Mouse (Mus musculus) frontal cortex, postnatal 10 days (tissue): ENCODE results near the gene Zc3h12c.
"Not testable (repeated sequence)": the region's sequence is repeated elsewhere in the genome, so short reads cannot be mapped to it uniquely, and the experiment has no call there.

Experiments
- DNase-seq, 2 experiments: peaks; one replicate each; pipeline ENCODE4 v3.0.0; 2022; ENCODE audit warnings: low spot score in 2 of 2, mixed read lengths in 1 of 2

The Zc3h12c gene

DNA sequence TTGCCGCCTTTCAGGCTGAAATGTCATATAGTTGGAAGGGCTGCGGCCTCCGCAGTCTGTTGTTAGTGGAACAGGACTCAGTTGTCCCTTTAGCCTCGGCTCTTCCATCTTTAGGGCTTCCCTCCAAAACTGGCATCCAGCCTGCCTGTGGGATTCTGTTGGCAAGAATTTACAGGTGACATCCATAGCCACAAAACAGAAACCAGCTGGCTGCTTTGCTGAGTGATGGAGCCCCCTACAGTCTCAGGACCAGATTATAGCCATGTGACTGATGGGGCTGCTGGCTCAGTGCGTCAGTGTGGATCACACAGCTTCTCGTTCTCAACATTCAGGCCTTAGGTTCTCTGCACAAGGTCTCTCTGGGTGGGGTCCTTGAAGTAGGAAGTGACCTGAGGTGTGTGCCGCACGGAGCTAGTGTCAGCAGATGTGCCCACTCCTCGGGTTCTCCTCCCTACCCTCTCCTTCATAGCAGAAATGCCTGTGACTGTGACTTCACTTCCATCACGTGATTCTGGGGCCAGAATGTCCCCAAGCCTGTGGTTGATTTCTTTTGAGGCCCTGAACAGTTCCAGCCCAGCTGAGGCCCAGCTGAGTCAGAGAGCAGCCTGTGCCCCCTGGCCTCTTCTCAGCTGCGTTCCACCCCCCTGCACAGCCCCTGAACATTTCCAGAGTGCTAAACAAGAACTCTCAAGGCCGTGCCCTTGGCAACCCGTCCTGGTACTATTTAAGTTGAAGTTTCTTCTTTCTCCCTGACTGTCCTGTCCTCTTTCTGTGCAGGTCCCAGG, 66.1 kb downstream of the Zc3h12c start:
- no peak for DNase-seq

GRCm38 (mm10) chr9:52100426-52100825, 67.9 kb downstream of the Zc3h12c start:
- no peak for DNase-seq

GRCm38 (mm10) chr9:52098600-52098999, 69.8 kb downstream of the Zc3h12c start:
- DNase-seq = peak; percentile 42 to 73

DNA sequence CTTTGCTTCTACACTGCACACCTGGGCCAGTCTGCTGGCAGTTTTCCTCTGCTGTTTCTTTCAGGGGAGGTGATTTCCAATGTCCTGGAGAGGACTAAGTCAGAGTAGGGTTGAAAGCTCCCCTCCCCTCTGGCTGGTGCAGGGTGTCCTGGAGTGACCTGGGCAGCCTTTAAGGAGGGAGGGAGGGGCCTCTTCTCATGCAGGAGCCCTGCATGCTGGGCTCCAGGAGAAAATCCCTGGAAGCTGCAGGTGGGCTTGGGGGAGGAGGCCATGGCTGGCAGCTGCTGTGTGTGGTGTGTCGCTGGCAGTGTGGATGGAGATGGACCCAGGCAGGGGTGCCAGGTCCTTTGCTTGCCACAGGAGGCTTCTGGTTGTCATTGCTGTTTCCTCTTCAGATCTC, 71.0 kb downstream of the Zc3h12c start:
- DNase-seq = no peak

GRCm38 (mm10) chr9:52095666-52096065, 72.7 kb downstream of the Zc3h12c start:
- DNase-seq = no peak

GRCm38 (mm10) chr9:52094471-52094980, 73.8 kb downstream of the Zc3h12c start:
- no peak for DNase-seq

DNA sequence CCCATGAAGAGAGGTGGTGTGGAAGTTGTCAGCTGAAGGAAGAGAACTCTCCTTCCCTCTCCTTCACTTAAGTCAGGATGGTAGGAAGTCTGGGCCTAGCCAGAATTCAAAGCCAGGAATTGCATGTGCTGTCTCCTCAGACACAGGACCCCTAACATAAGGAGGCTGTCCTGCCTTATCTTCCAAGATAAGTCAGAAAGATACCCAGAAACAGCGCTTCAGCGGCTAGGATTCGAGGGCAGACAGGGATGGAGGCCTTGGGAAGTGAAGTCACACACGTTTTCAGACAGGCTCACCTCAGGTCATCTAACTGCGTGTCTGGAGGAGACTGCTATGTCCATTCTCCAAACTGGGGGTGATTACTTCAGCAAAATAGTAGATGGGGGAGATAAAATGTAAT, 74.4 kb downstream of the Zc3h12c start:
- no peak for DNase-seq

- DNase-seq = no peak
Observed at GRCm38 (mm10) chr9:52093108-52093507, 75.3 kb downstream of the Zc3h12c start.

DNA sequence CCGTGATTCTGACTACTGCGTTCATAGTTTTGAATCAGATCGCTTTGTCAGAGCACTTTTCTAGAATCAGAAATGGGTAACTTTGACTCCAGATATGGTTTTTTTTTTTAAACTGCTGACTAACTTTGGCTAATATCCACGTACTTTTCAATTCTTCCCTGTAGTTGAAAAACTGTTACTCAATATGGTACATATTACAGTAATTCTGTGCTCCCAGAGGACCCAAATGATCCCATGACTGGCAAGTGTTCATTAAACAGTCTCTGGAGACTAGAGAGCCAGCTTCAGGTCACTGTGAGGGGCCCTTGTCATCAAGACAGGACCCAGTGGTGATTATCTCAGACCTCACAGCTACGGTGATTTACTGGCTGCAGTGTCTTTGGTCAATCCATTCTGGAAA, 76.1 kb downstream of the Zc3h12c start:
- no peak for DNase-seq

- DNase-seq = no peak
Observed at GRCm38 (mm10) chr9:52091752-52092151, 76.6 kb downstream of the Zc3h12c start.

DNA sequence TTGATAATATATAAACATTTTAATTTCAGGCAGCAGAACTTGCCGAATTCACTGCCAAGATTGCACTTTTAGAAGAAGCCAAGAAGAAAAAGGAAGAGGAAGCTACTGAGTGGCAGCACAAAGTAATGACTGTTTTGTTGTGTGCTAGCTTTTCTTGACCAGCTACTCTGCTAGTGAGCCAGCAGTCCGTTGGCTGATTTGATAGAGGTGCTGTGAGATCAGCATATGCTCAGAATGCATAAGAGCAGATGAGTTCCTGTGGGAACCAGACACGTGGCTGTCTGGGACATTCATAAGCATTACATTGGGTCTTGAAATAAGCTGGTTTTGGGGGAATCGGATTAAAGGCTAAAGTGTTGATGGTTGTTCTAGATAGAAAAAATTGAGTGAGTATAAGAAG, 86.0 kb downstream of the Zc3h12c start:
- DNase-seq = no peak

DNA sequence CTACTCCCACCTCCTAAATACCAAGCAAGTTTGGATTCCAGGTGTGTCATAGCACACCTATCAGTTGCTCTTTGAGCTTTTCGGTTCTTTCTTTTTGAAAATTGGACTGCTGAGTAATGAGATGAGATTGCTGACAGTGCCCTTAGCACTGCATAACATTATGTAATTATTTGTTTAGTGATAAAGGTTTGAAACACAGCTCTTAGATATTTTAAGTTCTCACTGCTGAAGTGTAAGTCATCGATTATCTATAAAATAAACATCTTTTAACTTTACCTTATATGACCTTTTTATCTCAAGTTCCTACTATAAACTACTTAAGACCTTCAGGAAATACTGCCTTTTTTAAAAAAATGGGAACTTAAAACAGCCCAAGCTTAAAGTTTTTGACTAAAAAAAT, 86.4 kb downstream of the Zc3h12c start:
- DNase-seq = no peak

DNA sequence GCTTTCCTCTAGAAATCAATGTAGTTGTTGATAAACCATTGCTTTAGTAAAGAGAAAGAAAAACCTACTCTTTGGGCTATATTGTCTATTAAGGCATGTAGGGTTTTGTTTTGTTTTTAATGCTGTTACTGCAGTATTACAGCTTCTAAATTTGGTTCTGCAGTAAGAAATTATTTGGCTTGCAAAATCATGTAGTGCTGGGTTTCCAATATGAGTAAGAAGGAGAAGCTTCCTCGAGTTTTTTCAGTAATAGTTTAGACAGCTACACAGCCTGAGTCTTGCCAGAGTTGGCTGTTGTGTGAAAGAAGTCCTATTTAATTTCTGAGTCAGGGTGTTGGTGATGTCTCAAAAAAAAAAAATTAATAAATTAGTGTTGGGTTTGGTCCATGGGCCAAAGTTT, 90.7 kb downstream of the Zc3h12c start:
- DNase-seq = no peak

- no peak for DNase-seq
Observed at GRCm38 (mm10) chr9:52076089-52076488, 92.3 kb downstream of the Zc3h12c start.

- DNase-seq = no peak
Observed at GRCm38 (mm10) chr9:52072202-52072601, 96.2 kb downstream of the Zc3h12c start.

GRCm38 (mm10) chr9:52071352-52071751, 97.0 kb downstream of the Zc3h12c start:
- DNase-seq = not testable (repeated sequence)

GRCm38 (mm10) chr9:52070052-52070451, 98.3 kb downstream of the Zc3h12c start:
- no peak for DNase-seq
